Mouse (Mus musculus): ENCODE measurements around the gene B9d2. TPM values are rescaled to one million over a fixed set of nuclear protein-coding genes. Genes with fewer than 3 reads are reported as not detected.

The B9d2 gene
- polyA plus RNA-seq, 1 experiment from 2014 or later: 35.8 TPM

GRCm38 (mm10) chr7:25655601-25656428, 24.8 kb upstream of the B9d2 start:
- peaks cover 4% of the 10 kb centered on the region; the same call in 1 of the 2 replicates for H3K4me1 ChIP-seq
- H3K27ac ChIP-seq: no peak overlapping the region
- H3K36me3 ChIP-seq: no peaks in the 10 kb centered on the region
- no peak overlapping the region for H3K4me3 ChIP-seq
- no peaks in the 10 kb centered on the region for H3K27me3 ChIP-seq (ENCODE audit: insufficient read depth, poor library complexity, severe bottlenecking)
- WGBS: 71% methylated on average over 11 of the region's 11 CpGs
- no peaks in the 10 kb centered on the region for H3K9me3 ChIP-seq
- no peak for DNase-seq (ENCODE audit: low spot score)

- 34% methylated on average over 10 of the region's 10 CpGs for WGBS
- DNase-seq (ENCODE audit: low spot score): no peak
- Histone ChIP-seq H3K27me3 (ENCODE audit: insufficient read depth, poor library complexity, severe bottlenecking) (no peaks in the 10 kb centered on the region), H3K4me1 (peaks cover 4% of the 10 kb centered on the region; the same call in 1 of the 2 replicates), H3K27ac (no peak overlapping the region), H3K36me3 (peaks cover 6% of the 10 kb centered on the region; the same call in 1 of the 2 replicates), H3K9me3 (no peaks in the 10 kb centered on the region), H3K4me3 (peak overlapping the region; percentile 73)
Measured at GRCm38 (mm10) chr7:25657785-25658184, 22.8 kb upstream of the B9d2 start.

GRCm38 (mm10) chr7:25658657-25659472, 21.7 kb upstream of the B9d2 start, which contains the start of the genes Bckdha and Exosc5:
Bckdha (minus strand) TSS chr7:25658981.
Exosc5 (plus strand) TSS chr7:25659164.
- Histone ChIP-seq H3K4me1 (peaks cover 4% of the 10 kb centered on the region; the same call in 1 of the 2 replicates), H3K27me3 (ENCODE audit: insufficient read depth, poor library complexity, severe bottlenecking) (no peaks in the 10 kb centered on the region), H3K4me3 (peak within 1 kb of the TSS; percentile 73), H3K27ac (peak within 1 kb of the TSS; percentile 93), H3K9me3 (no peaks in the 10 kb centered on the region), H3K36me3 (peaks cover 13% of the 10 kb centered on the region)
- peak; percentile 100 for DNase-seq (ENCODE audit: low spot score)
- under 1% methylated on average over 50 of the region's 50 CpGs for WGBS

- Histone ChIP-seq H3K36me3 (peaks cover 66% of the 10 kb centered on the region), H3K27ac (no peak overlapping the region), H3K4me3 (no peak overlapping the region), H3K9me3 (no peaks in the 10 kb centered on the region), H3K27me3 (ENCODE audit: insufficient read depth, poor library complexity, severe bottlenecking) (no peaks in the 10 kb centered on the region), H3K4me1 (no peaks in the 10 kb centered on the region)
- 91% methylated on average over 8 of the region's 8 CpGs for WGBS
- no peak for DNase-seq (ENCODE audit: low spot score)
Measured at GRCm38 (mm10) chr7:25666381-25666780, 14.2 kb upstream of the B9d2 start.

- Histone ChIP-seq H3K9me3 (peaks cover 4% of the 10 kb centered on the region), H3K36me3 (peaks cover 50% of the 10 kb centered on the region), H3K4me3 (no peak overlapping the region), H3K27ac (no peak overlapping the region), H3K4me1 (no peaks in the 10 kb centered on the region), H3K27me3 (ENCODE audit: insufficient read depth, poor library complexity, severe bottlenecking) (peaks cover 11% of the 10 kb centered on the region)
- DNase-seq (ENCODE audit: low spot score): no peak
- 84% methylated on average over 10 of the region's 10 CpGs for WGBS
Measured at GRCm38 (mm10) chr7:25669158-25669557, 11.4 kb upstream of the B9d2 start.

- H3K27ac ChIP-seq: no peak overlapping the region
- peaks cover 4% of the 10 kb centered on the region for H3K9me3 ChIP-seq
- H3K36me3 ChIP-seq: peaks cover 45% of the 10 kb centered on the region
- peaks cover 4% of the 10 kb centered on the region; the same call in 1 of the 2 replicates for H3K4me1 ChIP-seq
- H3K27me3 ChIP-seq (ENCODE audit: insufficient read depth, poor library complexity, severe bottlenecking): peaks cover 16% of the 10 kb centered on the region
- WGBS: 77% methylated on average over 9 of the region's 9 CpGs
- DNase-seq (ENCODE audit: low spot score): no peak
- H3K4me3 ChIP-seq: no peak overlapping the region
Measured at GRCm38 (mm10) chr7:25669631-25670030, 10.9 kb upstream of the B9d2 start.

- H3K4me3 ChIP-seq: no peak overlapping the region
- 90% methylated on average over 4 of the region's 4 CpGs for WGBS
- H3K4me1 ChIP-seq: peaks cover 9% of the 10 kb centered on the region; the same call in 1 of the 2 replicates
- H3K9me3 ChIP-seq: peaks cover 4% of the 10 kb centered on the region
- DNase-seq (ENCODE audit: low spot score): no peak
- H3K36me3 ChIP-seq: peaks cover 40% of the 10 kb centered on the region
- H3K27ac ChIP-seq: no peak overlapping the region
- H3K27me3 ChIP-seq (ENCODE audit: insufficient read depth, poor library complexity, severe bottlenecking): peaks cover 21% of the 10 kb centered on the region
Measured at GRCm38 (mm10) chr7:25670096-25670495, 10.5 kb upstream of the B9d2 start.

GRCm38 (mm10) chr7:25671686-25672085, 8.9 kb upstream of the B9d2 start:
- Histone ChIP-seq H3K4me3 (no peak overlapping the region), H3K9me3 (peaks cover 4% of the 10 kb centered on the region), H3K4me1 (peaks cover 10% of the 10 kb centered on the region; the same call in 1 of the 2 replicates), H3K27ac (no peak overlapping the region), H3K27me3 (ENCODE audit: insufficient read depth, poor library complexity, severe bottlenecking) (peaks cover 37% of the 10 kb centered on the region), H3K36me3 (peaks cover 25% of the 10 kb centered on the region)
- DNase-seq (ENCODE audit: low spot score): no peak
- 79% methylated on average over 2 of the region's 2 CpGs for WGBS

GRCm38 (mm10) chr7:25672442-25672841, 8.1 kb upstream of the B9d2 start:
- peaks cover 4% of the 10 kb centered on the region for H3K9me3 ChIP-seq
- H3K4me1 ChIP-seq: peaks cover 10% of the 10 kb centered on the region; the same call in 1 of the 2 replicates
- no peak overlapping the region for H3K4me3 ChIP-seq
- H3K27ac ChIP-seq: no peak overlapping the region
- no peak for DNase-seq (ENCODE audit: low spot score)
- peaks cover 21% of the 10 kb centered on the region for H3K36me3 ChIP-seq
- 49% methylated on average over 4 of the region's 4 CpGs for WGBS
- peaks cover 37% of the 10 kb centered on the region for H3K27me3 ChIP-seq (ENCODE audit: insufficient read depth, poor library complexity, severe bottlenecking)

GRCm38 (mm10) chr7:25674297-25674696, 6.3 kb upstream of the B9d2 start:
- Histone ChIP-seq H3K27ac (no peak overlapping the region), H3K27me3 (ENCODE audit: insufficient read depth, poor library complexity, severe bottlenecking) (peaks cover 45% of the 10 kb centered on the region), H3K4me3 (peak overlapping the region; percentile 48), H3K9me3 (peaks cover 4% of the 10 kb centered on the region), H3K36me3 (peaks cover 3% of the 10 kb centered on the region; the same call in 1 of the 2 replicates), H3K4me1 (peaks cover 10% of the 10 kb centered on the region; the same call in 1 of the 2 replicates)
- no peak for DNase-seq (ENCODE audit: low spot score)
- WGBS: 30% methylated on average over 9 of the region's 9 CpGs

GRCm38 (mm10) chr7:25674719-25675300, 5.8 kb upstream of the B9d2 start, which contains the start of gene Tmem91:
Tmem91 (minus strand) TSS chr7:25675166.
- WGBS: 3% methylated on average over 29 of the region's 29 CpGs
- peaks cover 45% of the 10 kb centered on the region for H3K27me3 ChIP-seq (ENCODE audit: insufficient read depth, poor library complexity, severe bottlenecking)
- H3K4me1 ChIP-seq: peaks cover 10% of the 10 kb centered on the region; the same call in 1 of the 2 replicates
- peaks cover 4% of the 10 kb centered on the region for H3K9me3 ChIP-seq
- H3K36me3 ChIP-seq: no peaks in the 10 kb centered on the region
- H3K27ac ChIP-seq: no peak within 1 kb of the TSS
- H3K4me3 ChIP-seq: peak within 1 kb of the TSS; percentile 48
- no peak for DNase-seq (ENCODE audit: low spot score)

GRCm38 (mm10) chr7:25675405-25675804, 5.2 kb upstream of the B9d2 start:
- Histone ChIP-seq H3K9me3 (peaks cover 4% of the 10 kb centered on the region), H3K4me3 (peak overlapping the region; percentile 48; the same call in 1 of the 2 replicates), H3K27ac (no peak overlapping the region), H3K27me3 (ENCODE audit: insufficient read depth, poor library complexity, severe bottlenecking) (peaks cover 45% of the 10 kb centered on the region), H3K4me1 (peaks cover 16% of the 10 kb centered on the region; the same call in 1 of the 2 replicates), H3K36me3 (no peaks in the 10 kb centered on the region)
- DNase-seq (ENCODE audit: low spot score): no peak
- 42% methylated on average over 6 of the region's 6 CpGs for WGBS

Measured in heart, embryonic 10.5 days (tissue).